Mouse (Mus musculus) olfactory bulb, adult 2 months (tissue): ENCODE results near the gene Rspo4.

Source experiments
- CTCF ChIP-seq: fragments of 200-500 bp; IDR thresholded peaks from 2 replicates; pipeline ENCODE4 v1.5.1; 2012; ENCODE audit warnings: low read depth, mild to moderate bottlenecking, low read length, moderate library complexity; ENCODE audit not compliant: insufficient read depth
- POLR2A ChIP-seq: fragments of 200-500 bp; IDR thresholded peaks from 2 replicates; pipeline ENCODE4 v1.6.1; 2012; ENCODE audit warnings: mild to moderate bottlenecking, low read depth, low read length, moderate library complexity; ENCODE audit not compliant: insufficient read depth

- TF ChIP-seq CTCF = no peak
- TF ChIP-seq POLR2A = no peak
These were observed 66.7 kb downstream of the Rspo4 start for GRCm38 (mm10) chr2:151909386-151909785.
